Mouse (Mus musculus): Measurements from ENCODE around the gene Mtmr3. TPM values are rescaled to one million over a fixed set of nuclear protein-coding genes. Genes with fewer than 3 reads are reported as not detected.

Gene Mtmr3
- total RNA-seq (2021) = 10 to 100 TPM; 56.9 to 59.9 TPM

DNA sequence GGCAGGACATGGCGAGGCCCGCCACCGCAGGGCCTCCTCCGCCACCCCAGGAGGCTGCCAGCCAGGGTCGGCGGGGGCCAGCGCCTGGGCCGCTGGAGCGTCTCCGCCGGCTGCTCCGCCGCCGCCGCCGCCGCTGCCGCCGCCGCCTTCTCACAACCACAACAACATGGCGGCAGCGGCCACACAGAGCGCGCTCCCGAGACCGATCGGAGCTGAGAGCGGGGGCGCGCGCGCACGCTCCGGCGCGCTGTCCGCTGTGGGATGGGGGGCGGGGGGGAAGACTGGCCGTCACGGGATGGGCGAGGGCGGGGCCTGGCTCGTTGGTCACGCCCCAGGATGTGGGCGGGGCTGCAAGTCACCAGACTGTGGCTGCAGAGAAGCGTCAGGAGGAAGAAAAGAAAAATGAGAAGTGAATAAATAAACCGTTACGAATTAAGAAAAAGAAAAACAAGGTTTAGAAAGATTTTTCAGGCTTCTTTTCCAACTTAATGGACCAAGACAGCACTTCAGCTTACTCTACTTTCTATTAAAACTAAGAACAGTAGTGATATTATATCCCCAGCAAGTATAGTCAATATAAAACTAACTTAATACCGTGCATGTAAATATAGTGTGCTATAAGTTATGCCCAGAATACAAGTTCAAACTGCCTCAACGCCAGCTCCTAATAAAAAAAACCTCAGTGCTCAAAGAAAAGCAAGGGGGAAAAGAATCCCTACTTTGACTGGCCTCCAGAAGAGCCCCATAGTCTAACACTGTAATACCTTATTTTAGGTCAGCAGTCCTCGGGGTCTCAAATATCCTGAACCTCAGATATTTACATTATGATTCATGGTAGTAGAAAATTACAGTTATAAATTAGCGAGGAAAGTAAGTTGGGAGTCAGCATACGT, at the start of gene Mtmr3:
Mtmr3 (minus strand) TSS at position 256 of the 893 bp plus-strand sequence.
- intact Hi-C loops (cut with DNase I) = loop anchor here (2.0 kb wide), 1 partner anchor 42 kb away; the partner anchor contains the start of gene Ascc2
- DNase-seq = peak; percentile 96 to 97

DNA sequence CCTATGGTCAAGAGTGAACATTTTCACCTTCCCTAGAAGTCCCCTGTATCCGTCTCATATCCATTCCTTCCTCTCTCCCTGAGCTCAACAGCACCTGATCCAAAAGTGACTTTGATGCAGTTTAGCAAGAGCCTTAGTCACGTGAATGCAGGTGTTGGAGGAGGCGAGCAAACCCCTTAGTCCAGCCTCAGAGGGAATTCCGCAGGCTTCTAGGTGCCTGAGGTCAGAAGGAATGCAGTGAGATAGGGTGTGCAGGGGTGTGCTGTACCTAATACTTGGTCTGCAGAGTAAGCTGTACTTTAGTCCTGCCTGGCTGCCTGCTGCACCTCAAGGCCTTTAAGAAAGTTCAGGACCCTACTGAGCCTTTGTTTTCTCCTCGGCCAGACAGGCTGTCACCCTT, 49.1 kb upstream of the Mtmr3 start:
- intact Hi-C loops (cut with DNase I) = no loop called here
- DNase-seq = no peak

DNA sequence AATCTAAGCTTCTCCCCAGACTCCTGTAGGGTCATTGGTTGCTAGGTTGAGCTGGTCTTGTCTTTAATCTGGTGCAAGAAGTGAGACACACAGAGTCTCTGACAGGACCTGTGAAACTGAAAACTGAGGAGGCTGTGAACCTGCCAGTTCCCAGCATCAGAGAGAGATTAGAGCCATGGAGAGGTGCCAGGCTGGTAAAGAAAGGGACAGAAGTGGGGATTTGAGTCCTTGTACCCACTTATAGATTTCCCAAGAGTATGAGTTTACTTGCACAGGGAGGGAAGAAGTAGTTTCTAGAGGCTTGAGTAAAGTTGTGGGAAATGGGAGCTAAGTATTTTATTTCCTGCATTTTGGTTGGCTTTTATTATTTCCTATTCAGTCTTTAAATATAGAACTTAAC, 46.5 kb upstream of the Mtmr3 start:
- DNase-seq = no peak
- intact Hi-C loops (cut with DNase I) = no loop called here

GRCm38 (mm10) chr11:4638261-4638660, 43.6 kb upstream of the Mtmr3 start:
- DNase-seq = no peak
- intact Hi-C loops (cut with DNase I) = no loop called here

GRCm38 (mm10) chr11:4637534-4638234, 43.0 kb upstream of the Mtmr3 start, which contains the start of gene Ascc2:
Gene Ascc2, plus strand, starts transcription at chr11:4637747.
- intact Hi-C loops (cut with DNase I) = loop anchor here (2.0 kb wide), 1 partner anchor 43 kb away; the partner anchor contains the start of gene Mtmr3
- peak; percentile 97 for DNase-seq

GRCm38 (mm10) chr11:4636782-4637342, 42.2 kb upstream of the Mtmr3 start:
- DNase-seq = no peak
- intact Hi-C loops (cut with DNase I) = loop anchor here (2.0 kb wide), 1 partner anchor 42 kb away; the partner anchor contains the start of gene Mtmr3

- intact Hi-C loops (cut with DNase I) = no loop called here
- no peak for DNase-seq
Measured at GRCm38 (mm10) chr11:4634395-4634794, 39.7 kb upstream of the Mtmr3 start.

DNA sequence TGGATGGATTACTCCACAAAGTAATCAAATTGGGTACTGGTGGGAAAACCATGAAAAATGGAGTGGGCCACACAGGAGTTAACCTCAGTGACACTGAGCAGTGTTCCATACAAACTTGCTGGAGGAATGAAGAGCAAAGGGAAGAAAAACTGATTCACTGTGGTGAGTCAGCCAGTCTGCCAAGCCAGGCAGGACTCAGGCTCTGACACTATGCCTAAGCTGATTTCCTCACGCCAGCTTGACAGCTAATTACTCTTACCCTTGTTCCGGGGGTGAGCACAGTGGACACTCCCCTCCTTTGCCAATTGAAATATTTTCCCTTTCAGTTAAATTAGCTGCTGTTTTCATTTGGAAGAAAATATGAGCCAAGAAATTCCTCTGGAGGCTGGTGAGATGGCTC, 38.8 kb upstream of the Mtmr3 start:
- DNase-seq = no peak
- intact Hi-C loops (cut with DNase I) = no loop called here

DNA sequence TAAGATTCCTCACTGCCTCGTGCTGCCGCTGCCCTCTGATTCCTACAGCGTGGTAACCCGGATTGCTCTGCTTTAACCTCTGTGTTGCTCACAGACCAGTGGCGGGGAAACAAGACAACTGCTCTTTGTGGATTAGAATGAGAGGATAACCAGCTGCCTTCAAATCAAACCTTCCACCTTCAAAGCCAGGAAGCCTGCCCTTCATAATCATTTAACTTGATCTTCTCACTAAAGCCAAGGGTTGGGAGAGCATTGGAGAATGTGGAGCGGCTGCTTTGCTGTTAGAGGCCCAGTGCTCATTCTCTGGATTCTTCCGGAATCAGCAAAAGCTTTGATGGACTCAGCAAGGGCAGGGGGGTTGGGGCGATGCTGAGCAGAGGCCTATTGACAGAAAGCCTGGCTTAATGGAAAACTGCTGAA, 35.2 kb upstream of the Mtmr3 start:
- peak in 1 of 2 experiments; percentile 15 for DNase-seq
- intact Hi-C loops (cut with DNase I) = no loop called here

GRCm38 (mm10) chr11:4627636-4628035, 33.0 kb upstream of the Mtmr3 start:
- no peak for DNase-seq
- intact Hi-C loops (cut with DNase I) = no loop called here

- intact Hi-C loops (cut with DNase I) = no loop called here
- DNase-seq = no peak
Measured at GRCm38 (mm10) chr11:4625931-4626330, 31.3 kb upstream of the Mtmr3 start.

DNA sequence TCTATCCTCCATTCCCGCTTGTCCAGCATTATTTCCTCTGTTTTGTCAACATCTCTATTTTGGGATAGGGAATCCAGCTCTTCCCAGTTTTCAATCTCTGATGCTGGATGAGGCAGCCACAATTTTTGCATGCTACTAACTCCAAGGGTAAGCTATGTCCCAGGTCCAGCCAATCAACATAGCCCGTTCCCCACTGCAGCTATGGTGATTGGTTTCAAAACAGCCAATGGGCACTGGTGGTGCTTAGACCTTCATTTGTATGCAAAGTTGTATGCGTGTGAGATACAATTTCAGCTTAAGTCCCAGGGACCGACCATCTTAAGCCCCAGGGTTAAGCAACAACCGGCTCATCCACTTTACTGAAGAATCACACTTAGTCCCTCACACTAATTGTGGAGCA, 28.3 kb upstream of the Mtmr3 start:
- intact Hi-C loops (cut with DNase I) = no loop called here
- no peak for DNase-seq

- no peak for DNase-seq
Measured at GRCm38 (mm10) chr11:4622442-4622986, 27.9 kb upstream of the Mtmr3 start.

DNA sequence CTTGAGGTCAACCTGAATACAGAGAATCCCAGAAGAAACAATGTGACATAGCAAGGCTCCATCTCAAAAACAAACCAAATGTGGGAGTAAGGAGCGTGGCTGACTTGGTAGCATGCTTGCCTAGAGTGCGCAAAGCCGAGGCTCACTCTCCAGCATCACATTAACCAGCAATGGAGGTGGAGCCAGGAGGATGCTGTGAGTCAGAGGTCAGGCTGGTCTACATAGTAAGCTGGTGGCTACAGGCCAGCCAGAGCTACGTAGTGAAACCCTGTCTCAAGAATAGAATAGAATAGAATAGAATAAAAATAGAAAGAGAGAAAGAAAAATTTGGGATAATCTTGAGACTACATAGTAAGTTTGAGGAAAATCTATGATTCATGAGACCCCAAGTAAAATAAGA, 27.2 kb upstream of the Mtmr3 start:
- no peak for DNase-seq
- intact Hi-C loops (cut with DNase I) = no loop called here

More at GRCm38 (mm10) chr11:4622442-4622986, 27.9 kb upstream of the Mtmr3 start:
- intact Hi-C loops (cut with DNase I) = no loop called here

GRCm38 (mm10) chr11:4620501-4621108, 25.9 kb upstream of the Mtmr3 start:
- DNase-seq = peak; percentile 73 to 76
- intact Hi-C loops (cut with DNase I) = no loop called here

- DNase-seq = no peak
- intact Hi-C loops (cut with DNase I) = no loop called here
Measured at GRCm38 (mm10) chr11:4620017-4620485, 25.4 kb upstream of the Mtmr3 start, which contains the start of gene Gm11032. Gene Gm11032, plus strand, starts transcription at chr11:4620067.

DNA sequence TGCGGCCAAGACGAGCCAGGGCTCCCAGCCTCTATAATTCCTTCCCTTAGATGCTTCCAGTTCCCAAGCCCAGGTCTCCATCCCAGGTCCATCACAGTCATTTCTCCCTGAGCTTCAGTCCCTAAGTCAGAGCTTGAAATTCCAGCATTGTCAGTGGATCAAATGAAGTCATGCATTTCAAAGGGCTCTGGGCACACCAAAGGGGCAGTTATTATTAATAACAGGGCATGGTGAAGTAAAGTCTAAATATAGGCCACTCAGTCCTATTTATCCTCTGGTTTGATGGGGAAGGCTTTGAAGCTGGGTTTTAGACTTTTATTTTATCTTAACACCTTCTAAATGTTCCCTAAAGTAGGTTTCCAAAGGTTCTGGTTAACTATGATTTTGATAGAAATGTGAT, 17.2 kb upstream of the Mtmr3 start:
- peak in 1 of 2 experiments; percentile 44 for DNase-seq
- intact Hi-C loops (cut with DNase I) = no loop called here

GRCm38 (mm10) chr11:4606541-4606940, 11.9 kb upstream of the Mtmr3 start:
- DNase-seq = peak; percentile 55 to 58
- intact Hi-C loops (cut with DNase I) = loop anchor here (5.0 kb wide), 1 partner anchor 311 kb away; no protein-coding TSS in a partner anchor

GRCm38 (mm10) chr11:4605414-4605813, 10.8 kb upstream of the Mtmr3 start:
- DNase-seq = peak in 1 of 2 experiments; percentile 62

GRCm38 (mm10) chr11:4604441-4604840, 9.8 kb upstream of the Mtmr3 start:
- no peak for DNase-seq
- intact Hi-C loops (cut with DNase I) = no loop called here

More at GRCm38 (mm10) chr11:4605414-4605813, 10.8 kb upstream of the Mtmr3 start:
- intact Hi-C loops (cut with DNase I) = loop anchor here (5.0 kb wide), 1 partner anchor 312 kb away; no protein-coding TSS in a partner anchor
